Mouse (Mus musculus): ENCODE measurements around the gene Nadsyn1.

- no peak for TF ChIP-seq GATA1 (IDR thresholded peaks at IDR 0.05; ENCODE audit: low read length)
- no peak for TF ChIP-seq TAL1 (IDR thresholded peaks at IDR 0.05; ENCODE audit: low read length)
These were observed 30.2 kb downstream of the Nadsyn1 start for GRCm38 (mm10) chr7:143792336-143792985.
